Mouse (Mus musculus): ENCODE measurements at regions not wholly inside any gene's neighbourhood (a gene's known extent, or its start where the extent isn't known, plus 50 kb on each side); places are given as distances from the start of the nearest gene placed in this dataset.
"Not testable (repeated sequence)": the region's sequence is repeated elsewhere in the genome, so short reads cannot be mapped to it uniquely, and the experiment has no call there.

DNA sequence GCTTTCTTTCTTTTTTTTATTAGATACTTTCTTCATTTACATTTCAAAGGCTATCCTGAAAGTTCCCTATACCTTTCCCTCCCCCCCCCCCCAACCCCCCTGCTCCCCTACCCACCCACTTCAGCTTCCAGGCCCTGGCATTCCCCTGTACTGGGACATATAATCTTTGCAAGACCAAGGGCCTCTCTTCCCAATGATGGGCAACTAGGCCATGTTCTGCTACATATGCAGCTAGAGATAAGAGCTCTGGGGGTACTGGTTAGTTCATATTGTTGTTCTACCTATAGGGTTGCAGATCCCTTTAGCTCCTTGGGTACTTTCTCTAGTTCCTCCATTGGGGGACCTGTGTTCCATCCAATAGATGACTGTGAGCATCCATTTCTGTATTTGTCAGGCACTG, 55.6 kb upstream of the Slc1a3 start:
- DNase-seq = not testable (repeated sequence)

DNA sequence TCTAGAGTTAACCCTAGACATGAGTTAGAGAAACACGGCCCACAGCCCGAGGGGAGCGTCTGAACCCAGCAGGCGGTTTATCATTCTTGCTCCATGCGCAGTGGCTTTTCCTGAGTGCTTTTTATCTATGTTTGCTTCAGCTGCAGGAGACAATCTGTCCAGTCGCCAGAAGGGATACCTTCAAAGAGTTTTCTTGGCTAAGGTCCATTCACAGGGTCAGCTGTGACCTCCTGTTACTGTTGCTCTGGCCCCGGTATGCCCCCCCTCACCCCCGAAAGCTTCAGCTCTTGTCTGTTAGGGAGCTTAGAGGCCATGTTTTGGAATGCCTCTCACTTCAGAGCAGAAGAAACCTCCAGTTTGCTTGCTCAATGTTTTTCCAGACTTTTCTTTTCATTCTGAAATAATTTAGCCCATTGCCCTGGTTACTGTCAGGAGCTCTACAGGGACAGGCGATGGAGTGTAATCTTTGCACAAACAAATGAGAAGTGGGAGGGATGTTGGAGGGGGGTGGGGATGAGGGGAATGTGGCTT, 51.2 kb upstream of the Slc1a3 start:
- peak; percentile 7 for DNase-seq

DNA sequence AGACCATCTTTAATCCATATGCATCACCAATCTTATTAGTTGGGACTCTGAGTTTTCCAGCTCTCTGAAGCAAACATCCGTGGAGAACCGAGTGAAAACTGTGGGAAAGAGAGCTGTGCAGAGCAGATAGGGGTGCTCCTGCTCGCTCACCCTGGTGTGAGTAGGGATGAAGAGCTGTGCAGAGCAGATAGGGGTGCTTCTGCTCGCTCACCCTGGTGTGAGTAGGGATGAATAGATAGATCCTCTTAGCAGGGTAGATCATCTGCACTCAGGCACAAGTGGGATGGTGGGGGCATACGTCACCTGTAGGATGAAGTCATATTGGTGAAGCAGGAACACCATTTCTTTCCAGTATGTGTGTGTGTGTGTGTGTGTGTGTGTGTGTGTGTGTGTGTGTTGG, 50.6 kb upstream of the Slc1a3 start:
- no peak for DNase-seq

All from lung, postnatal 36 days (tissue).